In genomic region chr11:19007541-19008424, GRCm38 (mm10) we compare ENCODE assay signal across 8 mouse cellular contexts. TPM values are rescaled to one million over a fixed set of nuclear protein-coding genes. Genes with fewer than 3 reads are reported as not detected.
A peak's percentile ranks its signal among the peaks of the same experiment; 100 is the strongest.
DNase-seq lines count a peak whose midpoint lies in the region; ATAC-seq and TF ChIP-seq lines count a peak whose summit lies in the region.

No protein-coding gene starts in this region.

- TF ChIP-seq POLR2A in brain, embryonic 14.5 days (IDR thresholded peaks at IDR 0.05; ENCODE audit: borderline replicate concordance, extremely low read depth, insufficient read depth, insufficient read length, poor library complexity, severe bottlenecking) = no peak

- H3K9me3 ChIP-seq in ES-E14 (ENCODE audit: control insufficient read depth, insufficient read depth, low read depth, low read length) = no peaks in the 10 kb centered on the region
- H3K9me3 ChIP-seq in forebrain, embryonic 13.5 days (replicated peaks) = no peaks in the 10 kb centered on the region
- no peaks in the 10 kb centered on the region for H3K9me3 ChIP-seq in hindbrain, embryonic 15.5 days

- peak overlapping the region; percentile 55 for H3K4me2 ChIP-seq in forebrain, embryonic 13.5 days
- H3K4me2 ChIP-seq in hindbrain, embryonic 15.5 days = peak overlapping the region; percentile 95

- in situ Hi-C loops in ES-E14 (cut with MboI; ENCODE audit: low sequenced_read_pairs in 2 of 2, unreplicated experiment in 2 of 2) = no loop called here

- WGBS in forebrain, embryonic 13.5 days = 10% methylated on average over 45 of the region's 45 CpGs
- WGBS in hindbrain, embryonic 15.5 days = 11% methylated on average over 45 of the region's 45 CpGs

- no peak overlapping the region for H3K27ac ChIP-seq in ES-E14 (ENCODE audit: insufficient read depth, low read depth, low read length, poor library complexity, severe bottlenecking)
- no peak overlapping the region for H3K27ac ChIP-seq in forebrain, embryonic 13.5 days
- H3K27ac ChIP-seq in hindbrain, embryonic 15.5 days (replicated peaks) = peak overlapping the region; percentile 100

- no peaks in the 10 kb centered on the region for H3K4me1 ChIP-seq in ES-E14 (ENCODE audit: control insufficient read depth in 2 of 2, insufficient read depth in 2 of 2, low read length in 2 of 2, poor library complexity in 1 of 2)
- peaks cover 47% of the 10 kb centered on the region for H3K4me1 ChIP-seq in forebrain, embryonic 13.5 days
- H3K4me1 ChIP-seq in hindbrain, embryonic 15.5 days (replicated peaks) = peaks cover 53% of the 10 kb centered on the region

- 0 out of 2 replicates have a peak, but pooled peaks have one; percentile 11 for TF ChIP-seq CTCF in brain, embryonic 14.5 days (IDR thresholded peaks at IDR 0.05; ENCODE audit: borderline replicate concordance, extremely low read depth, insufficient read depth, insufficient read length)

- no peaks in the 10 kb centered on the region for H3K36me3 ChIP-seq in ES-E14 (ENCODE audit: control insufficient read depth, insufficient read depth, low read length, poor library complexity, severe bottlenecking)
- no peaks in the 10 kb centered on the region for H3K36me3 ChIP-seq in forebrain, embryonic 13.5 days (ENCODE audit: poor library complexity, severe bottlenecking)
- H3K36me3 ChIP-seq in hindbrain, embryonic 15.5 days = no peaks in the 10 kb centered on the region

- peaks cover 66% of the 10 kb centered on the region for H3K27me3 ChIP-seq in forebrain, embryonic 13.5 days
- no peaks in the 10 kb centered on the region for H3K27me3 ChIP-seq in hindbrain, embryonic 15.5 days

- H3K4me3 ChIP-seq in ES-E14 (ENCODE audit: insufficient read depth in 1 of 2, low read depth in 1 of 2, low read length in 2 of 2, poor library complexity in 1 of 2, severe bottlenecking in 1 of 2) = peak overlapping the region; percentile 14 to 45
- peak overlapping the region; percentile 25 for H3K4me3 ChIP-seq in forebrain, embryonic 13.5 days
- peak overlapping the region; percentile 89 for H3K4me3 ChIP-seq in hindbrain, embryonic 15.5 days

- H3K9ac ChIP-seq in ES-E14 (ENCODE audit: insufficient read depth, low read depth, low read length, poor library complexity, severe bottlenecking) = no peak overlapping the region
- peak overlapping the region; percentile 51 for H3K9ac ChIP-seq in forebrain, embryonic 13.5 days
- H3K9ac ChIP-seq in hindbrain, embryonic 15.5 days = peak overlapping the region; percentile 98

- peak; percentile 46 for ATAC-seq in forebrain, embryonic 13.5 days
- ATAC-seq in hindbrain, embryonic 15.5 days (ENCODE audit: low FRiP score, low read depth) = peak; percentile 43; the same call in 1 of the 2 replicates
- ATAC-seq in activated CD4-positive, CD25-positive, alpha-beta regulatory T cell, adult 4 months = no peak

- no peak for DNase-seq in ES-E14 (ENCODE audit: low read depth, low spot score)
- DNase-seq in brain, embryonic 14.5 days (ENCODE audit: low read depth) = peak; percentile 49
- peak; percentile 49 to 67 for DNase-seq in lung, postnatal 4 days
- no peak for DNase-seq in MN1 (ENCODE audit: low spot score)
- no peak for DNase-seq in thymus, postnatal 4 days

TF ChIP-seq in ES-E14, 5 proteins besides CTCF, POLR2A, EP300 and RAD21:
- TF ChIP-seq CHD2 (IDR thresholded peaks at IDR 0.05; ENCODE audit: low read depth, low read length) = no peak
- TF ChIP-seq ZNF384 (IDR thresholded peaks at IDR 0.05; ENCODE audit: low read depth, low read length) = no peak
- no peak for TF ChIP-seq HCFC1 (IDR thresholded peaks at IDR 0.05; ENCODE audit: borderline replicate concordance, insufficient read depth, low read length)
- TF ChIP-seq ZC3H11A (IDR thresholded peaks at IDR 0.05; ENCODE audit: borderline replicate concordance, low read depth, low read length) = no peak
- TF ChIP-seq MAFK (IDR thresholded peaks at IDR 0.05; ENCODE audit: insufficient read depth, low read depth, low read length) = no peak
TF ChIP-seq in ES-E14: peak in this region for 0.

RNA-seq across cellular contexts. Expression of gene Meis1, which starts 11.0 kb away (rescaled TPM):
- total RNA-seq in ES-E14 (2012; rRNA removed) = 2.5 and 6.2 TPM in 2 replicates
- polyA plus RNA-seq in brain, embryonic 14.5 days (2012; rRNA removed) = 31.8 and 68.8 TPM in 2 replicates
- polyA plus RNA-seq in forebrain, embryonic 13.5 days (2015; fragmentation: Nextera tagmentation; extraction: Ambion mirVana) = 28.6 and 46.9 TPM in 2 replicates
- polyA plus RNA-seq in hindbrain, embryonic 15.5 days (2015; fragmentation: Nextera tagmentation; extraction: Ambion mirVana) = 159 and 178 TPM in 2 replicates
- polyA plus RNA-seq in activated CD4-positive, CD25-positive, alpha-beta regulatory T cell, adult 4 months (2017; shearing (Covaris generic)) = under 1 TPM in 1 of 2 experiments, not detected in 1; 0.33 TPM

Comparison
In these comparisons a context has a peak if more than half of its experiments do, and no peak if none do; other contexts are left out.
1. DNase-seq: peak in brain, embryonic 14.5 days (single experiment) and lung, postnatal 4 days (2 of 2); none in ES-E14 (single experiment), MN1 (single experiment) and thymus, postnatal 4 days (single experiment).
2. H3K4me3 ChIP-seq: peak in every context shown above with its lines; median percentile 89 in hindbrain, embryonic 15.5 days; 30 in ES-E14; 25 in forebrain, embryonic 13.5 days.
3. RNA of gene Meis1, which starts 11.0 kb away (polyA plus RNA-seq): 159 to 178 TPM in hindbrain, embryonic 15.5 days, 31.8 to 68.8 TPM in brain, embryonic 14.5 days and 28.6 to 46.9 TPM in forebrain, embryonic 13.5 days; 0.33 TPM in activated CD4-positive, CD25-positive, alpha-beta regulatory T cell, adult 4 months; every median in the first group is over 10 times any median in the second.